Mouse (Mus musculus): Measurements from ENCODE around the gene Ids. TPM values are rescaled to one million over a fixed set of nuclear protein-coding genes. Genes with fewer than 3 reads are reported as not detected.
"Not testable (repeated sequence)": the region's sequence is repeated elsewhere in the genome, so short reads cannot be mapped to it uniquely, and the experiment has no call there.

Ids gene
- 16.4 and 19.7 TPM in 2 replicates for polyA plus RNA-seq (2012; ENCODE audit: insufficient read depth, insufficient read length, missing spikeins)

- H3K27ac ChIP-seq (replicated peaks; ENCODE audit: low read depth, low read length) = 0 out of 2 replicates have a peak within 1 kb of the TSS, but pooled peaks have one; percentile 8
- H3K4me1 ChIP-seq (ENCODE audit: control insufficient read depth, insufficient read depth, insufficient read length, low read length) = no peaks in the 10 kb centered on the region; the same call in 1 of the 2 replicates
- H3K4me3 ChIP-seq (ENCODE audit: insufficient read depth, low read depth, low read length) = peak within 1 kb of the TSS; percentile 68
These were observed at the start of gene Ids for GRCm38 (mm10) chrX:70364661-70365613. Gene Ids, minus strand, starts transcription at chrX:70365084.

DNA sequence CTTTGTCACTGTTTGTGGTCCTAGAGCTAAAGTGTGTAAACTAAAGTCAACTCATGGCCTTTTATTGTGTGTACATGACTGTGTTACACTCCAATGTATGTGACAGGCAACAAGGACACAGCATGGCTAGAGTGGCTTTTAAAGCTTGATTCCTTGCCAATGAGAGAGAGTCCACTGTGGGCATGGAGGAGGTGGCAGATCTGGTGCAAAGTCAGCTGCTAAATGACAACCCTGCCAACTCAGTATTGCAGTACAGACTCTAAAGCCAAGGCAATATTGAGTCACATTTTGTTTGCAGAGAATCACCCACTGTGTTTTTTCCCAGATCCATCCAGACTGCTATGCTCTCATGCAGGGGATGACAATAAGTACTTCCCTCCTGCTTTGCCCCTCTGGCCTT lies 27.8 kb upstream of the Ids start:
- not testable (repeated sequence) for H3K4me1 ChIP-seq (ENCODE audit: control insufficient read depth, insufficient read depth, insufficient read length, low read length); H3K4me3 ChIP-seq (ENCODE audit: insufficient read depth, low read depth, low read length); H3K27ac ChIP-seq (replicated peaks; ENCODE audit: low read depth, low read length)

GRCm38 (mm10) chrX:70385962-70386351 lies 21.1 kb upstream of the Ids start:
- H3K27ac ChIP-seq (replicated peaks; ENCODE audit: low read depth, low read length) = peak overlapping the region; percentile 84
- H3K4me1 ChIP-seq (ENCODE audit: control insufficient read depth, insufficient read depth, insufficient read length, low read length) = no peaks in the 10 kb centered on the region
- H3K4me3 ChIP-seq (ENCODE audit: insufficient read depth, low read depth, low read length) = peak overlapping the region; percentile 89

DNA sequence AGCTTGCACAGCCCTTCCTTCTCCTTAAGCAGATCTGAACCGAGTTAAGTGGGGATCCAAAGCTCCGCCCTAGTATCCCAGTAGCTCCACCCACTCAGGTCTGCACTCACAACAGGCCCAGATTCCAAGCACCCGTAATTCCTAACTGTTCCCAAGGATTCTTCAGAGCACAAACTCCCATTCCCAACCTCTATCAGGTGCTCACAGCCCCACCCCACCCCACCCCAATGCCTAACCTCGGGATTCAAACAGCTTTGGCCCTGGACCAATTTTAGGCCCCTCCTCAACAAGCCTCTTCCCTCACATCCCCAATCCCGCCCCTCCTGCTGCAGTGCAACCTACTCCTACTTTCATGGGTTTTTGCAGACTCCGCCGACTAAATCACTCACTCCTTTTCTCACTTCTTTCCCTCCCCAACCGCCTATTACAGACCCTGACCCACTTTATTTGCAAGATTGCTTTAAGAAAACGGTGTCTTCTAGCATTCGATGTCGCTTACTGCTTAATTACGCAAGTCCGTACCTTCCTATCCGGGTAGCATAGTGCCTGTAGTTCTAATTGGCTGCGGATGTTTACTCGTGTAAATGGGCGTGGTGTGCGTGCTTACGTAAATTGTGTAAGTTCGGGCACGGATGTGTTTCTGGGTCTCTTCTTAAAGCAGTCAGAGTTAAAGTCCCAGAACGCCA lies 20.5 kb upstream of the Ids start, which contains the start of gene 1110012L19Rik:
1110012L19Rik (plus strand) TSS at position 602 of the 686 bp plus-strand sequence.
- Histone ChIP-seq H3K4me3 (ENCODE audit: insufficient read depth, low read depth, low read length) (peak within 1 kb of the TSS; percentile 89), H3K27ac (replicated peaks; ENCODE audit: low read depth, low read length) (peak within 1 kb of the TSS; percentile 84), H3K4me1 (ENCODE audit: control insufficient read depth, insufficient read depth, insufficient read length, low read length) (no peaks in the 10 kb centered on the region)

DNA sequence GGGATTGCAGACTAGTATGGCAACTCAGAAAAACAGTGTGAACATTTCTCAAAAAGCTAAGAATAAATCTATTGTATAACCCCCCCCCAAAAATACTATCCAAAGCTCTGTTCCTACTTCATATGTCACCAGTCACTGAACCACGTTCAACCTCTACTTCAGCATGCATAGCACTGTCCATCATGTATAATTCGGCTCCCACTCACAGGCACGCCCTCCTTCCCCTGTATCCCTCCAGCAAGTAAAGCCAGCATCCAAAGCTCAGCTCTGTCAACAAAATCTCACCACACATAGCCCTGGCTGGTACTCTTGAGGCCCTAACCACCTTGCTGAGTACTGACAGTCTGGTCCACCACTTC lies 20.0 kb upstream of the Ids start:
- Histone ChIP-seq H3K27ac (replicated peaks; ENCODE audit: low read depth, low read length) (peak overlapping the region; percentile 21; the same call in 1 of the 2 replicates), H3K4me3 (ENCODE audit: insufficient read depth, low read depth, low read length) (peak overlapping the region; percentile 89), H3K4me1 (ENCODE audit: control insufficient read depth, insufficient read depth, insufficient read length, low read length) (no peaks in the 10 kb centered on the region)

DNA sequence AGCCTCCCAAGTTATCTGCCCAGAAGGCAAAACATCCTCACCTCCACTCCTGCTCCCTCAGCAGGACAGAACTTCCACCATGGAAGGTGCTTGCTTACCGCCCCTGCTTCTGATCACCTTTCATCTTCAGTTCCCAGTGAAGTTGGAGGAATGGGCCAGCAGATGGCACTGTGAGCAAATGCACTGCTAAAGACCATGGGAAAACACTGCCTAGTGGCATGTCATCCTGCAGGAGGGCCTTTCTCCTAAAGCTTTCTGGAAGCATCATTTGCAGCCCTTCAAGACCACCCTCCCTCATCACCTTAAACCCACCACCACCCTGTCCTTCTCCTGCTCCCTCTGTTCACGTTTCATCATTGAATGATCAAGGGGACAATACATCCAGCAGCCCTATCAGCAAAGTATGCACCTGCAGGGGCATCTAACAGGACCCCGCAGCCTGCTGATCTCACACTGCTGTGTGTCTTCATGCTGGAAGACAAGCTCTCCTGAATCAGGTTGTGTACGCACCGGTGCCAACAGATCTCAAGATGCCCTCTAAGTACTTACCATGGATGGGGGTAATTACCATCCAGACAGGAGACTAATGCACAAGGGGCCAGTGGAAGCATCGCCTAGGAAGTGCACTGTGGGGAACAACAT lies 9.7 kb upstream of the Ids start:
- not testable (repeated sequence) for H3K4me3 ChIP-seq (ENCODE audit: insufficient read depth, low read depth, low read length); H3K4me1 ChIP-seq (ENCODE audit: control insufficient read depth, insufficient read depth, insufficient read length, low read length); H3K27ac ChIP-seq (replicated peaks; ENCODE audit: low read depth, low read length)

DNA sequence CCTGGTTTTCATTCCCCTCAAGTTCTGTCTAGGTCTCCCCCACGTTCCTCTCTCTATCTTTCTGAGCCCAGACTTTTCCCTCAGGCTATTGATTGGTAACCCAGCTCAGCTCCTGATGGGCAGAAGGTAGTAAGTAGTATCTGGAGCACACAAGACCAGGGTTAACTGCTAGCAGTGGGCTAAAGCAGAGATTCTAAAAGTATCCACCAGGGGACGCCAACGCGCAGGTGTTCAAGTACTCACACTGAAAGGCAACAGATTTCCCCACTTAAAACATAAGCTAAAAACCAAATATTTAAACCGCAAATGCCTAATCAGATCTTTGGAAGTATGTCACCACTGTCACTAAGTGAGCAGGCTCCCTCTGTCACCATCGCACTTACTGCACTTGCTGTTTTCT lies 4.9 kb upstream of the Ids start:
- H3K27ac ChIP-seq (replicated peaks; ENCODE audit: low read depth, low read length); H3K4me1 ChIP-seq (ENCODE audit: control insufficient read depth, insufficient read depth, insufficient read length, low read length); H3K4me3 ChIP-seq (ENCODE audit: insufficient read depth, low read depth, low read length): not testable (repeated sequence)

GRCm38 (mm10) chrX:70364202-70364601 lies 682 bp downstream of the Ids start:
- H3K4me3 ChIP-seq (ENCODE audit: insufficient read depth, low read depth, low read length) = peak overlapping the region; percentile 68
- H3K27ac ChIP-seq (replicated peaks; ENCODE audit: low read depth, low read length) = no peak overlapping the region
- H3K4me1 ChIP-seq (ENCODE audit: control insufficient read depth, insufficient read depth, insufficient read length, low read length) = no peaks in the 10 kb centered on the region; the same call in 1 of the 2 replicates

DNA sequence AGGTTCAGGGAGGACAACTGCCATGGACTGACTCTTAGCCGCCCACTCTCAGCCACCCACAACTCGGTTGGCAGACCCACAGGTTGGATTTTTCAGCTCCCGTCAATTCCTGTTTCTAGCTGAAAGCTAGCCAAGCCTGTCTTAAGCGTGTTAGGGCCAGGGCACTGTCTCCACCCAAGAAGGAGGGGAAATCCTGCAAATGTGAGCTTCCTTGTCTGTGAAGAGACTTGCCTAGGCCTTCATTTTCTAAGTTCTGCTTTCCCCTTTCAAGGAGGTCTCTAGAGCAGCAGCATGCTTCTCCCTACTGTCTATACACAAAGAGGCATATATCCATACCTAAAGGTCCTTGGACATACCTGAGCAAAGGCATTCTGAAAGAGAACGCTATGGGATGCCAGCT lies 1.4 kb downstream of the Ids start:
- H3K4me1 ChIP-seq (ENCODE audit: control insufficient read depth, insufficient read depth, insufficient read length, low read length) = no peaks in the 10 kb centered on the region; the same call in 1 of the 2 replicates
- H3K27ac ChIP-seq (replicated peaks; ENCODE audit: low read depth, low read length) = no peak overlapping the region
- H3K4me3 ChIP-seq (ENCODE audit: insufficient read depth, low read depth, low read length) = peak overlapping the region; percentile 1; the same call in 1 of the 2 replicates

GRCm38 (mm10) chrX:70362985-70363384 lies 1.9 kb downstream of the Ids start:
- H3K4me1 ChIP-seq (ENCODE audit: control insufficient read depth, insufficient read depth, insufficient read length, low read length) = no peaks in the 10 kb centered on the region; the same call in 1 of the 2 replicates
- H3K27ac ChIP-seq (replicated peaks; ENCODE audit: low read depth, low read length) = no peak overlapping the region
- no peak overlapping the region for H3K4me3 ChIP-seq (ENCODE audit: insufficient read depth, low read depth, low read length)

DNA sequence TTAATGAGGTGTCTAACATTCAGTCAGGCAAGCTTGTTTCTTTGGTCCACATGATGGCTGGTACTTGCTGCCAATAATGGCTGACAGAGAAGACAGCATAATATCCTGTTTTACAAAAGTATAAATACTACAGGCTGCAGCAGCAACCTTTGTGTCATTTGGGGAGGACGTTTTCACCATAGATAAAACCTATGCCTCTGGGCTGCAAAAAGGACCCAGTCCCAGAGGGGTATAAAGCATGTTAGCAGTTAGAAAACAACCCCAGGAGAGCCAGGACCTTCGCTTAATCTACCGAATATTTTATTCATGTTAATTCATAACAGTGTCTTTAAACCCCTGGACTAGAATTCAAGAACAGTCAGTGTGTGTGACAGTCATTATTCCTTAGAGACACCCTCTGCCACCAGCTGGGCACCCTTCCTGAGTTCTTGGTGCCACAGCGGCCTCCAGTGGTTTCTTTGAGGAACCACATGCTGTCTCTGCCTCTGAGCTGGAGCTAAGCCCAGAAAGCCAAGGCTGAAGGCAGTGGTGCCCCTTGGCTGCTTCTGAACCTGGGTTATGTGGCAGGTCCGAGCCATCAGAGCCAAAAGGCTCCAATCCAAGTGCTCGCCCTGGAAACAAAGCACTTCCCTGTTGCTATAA lies 34.6 kb downstream of the Ids start:
- Histone ChIP-seq H3K4me1 (ENCODE audit: control insufficient read depth, insufficient read depth, insufficient read length, low read length) (no peaks in the 10 kb centered on the region), H3K27ac (replicated peaks; ENCODE audit: low read depth, low read length) (no peak overlapping the region), H3K4me3 (ENCODE audit: insufficient read depth, low read depth, low read length) (no peak overlapping the region)

- Histone ChIP-seq H3K4me1 (ENCODE audit: control insufficient read depth, insufficient read depth, insufficient read length, low read length) (no peaks in the 10 kb centered on the region), H3K27ac (replicated peaks; ENCODE audit: low read depth, low read length) (no peak overlapping the region), H3K4me3 (ENCODE audit: insufficient read depth, low read depth, low read length) (no peak overlapping the region)
These were observed 36.2 kb downstream of the Ids start for GRCm38 (mm10) chrX:70328530-70329143.

GRCm38 (mm10) chrX:70327656-70328055 lies 37.2 kb downstream of the Ids start:
- Histone ChIP-seq H3K27ac (replicated peaks; ENCODE audit: low read depth, low read length) (no peak overlapping the region), H3K4me3 (ENCODE audit: insufficient read depth, low read depth, low read length) (no peak overlapping the region), H3K4me1 (ENCODE audit: control insufficient read depth, insufficient read depth, insufficient read length, low read length) (no peaks in the 10 kb centered on the region)

DNA sequence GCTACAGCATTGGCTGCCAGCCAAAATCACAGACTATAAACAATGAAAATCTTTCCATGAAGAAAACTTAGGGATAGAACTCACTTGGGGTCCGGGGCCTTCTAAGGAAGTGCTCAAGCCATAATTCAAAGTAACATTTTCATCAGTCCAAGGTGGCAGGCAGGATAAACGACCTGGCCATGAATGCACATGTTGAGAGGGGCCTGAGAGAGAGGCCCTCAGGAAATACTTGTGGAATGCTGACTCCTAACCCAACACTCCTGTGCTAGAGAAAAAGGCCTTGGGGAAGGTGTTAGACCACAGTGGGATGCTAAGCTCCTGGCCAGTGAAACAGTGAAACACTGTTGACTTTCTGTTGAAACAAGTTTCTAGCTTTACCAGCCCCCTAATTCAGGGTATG lies 45.6 kb downstream of the Ids start:
- H3K4me1 ChIP-seq (ENCODE audit: control insufficient read depth, insufficient read depth, insufficient read length, low read length) = no peaks in the 10 kb centered on the region
- no peak overlapping the region for H3K4me3 ChIP-seq (ENCODE audit: insufficient read depth, low read depth, low read length)
- no peak overlapping the region for H3K27ac ChIP-seq (replicated peaks; ENCODE audit: low read depth, low read length)

Measured in brown adipose tissue, adult 24 weeks (tissue).